Comparison of ENCODE assay signal across 11 mouse cellular contexts in the genomic region with DNA sequence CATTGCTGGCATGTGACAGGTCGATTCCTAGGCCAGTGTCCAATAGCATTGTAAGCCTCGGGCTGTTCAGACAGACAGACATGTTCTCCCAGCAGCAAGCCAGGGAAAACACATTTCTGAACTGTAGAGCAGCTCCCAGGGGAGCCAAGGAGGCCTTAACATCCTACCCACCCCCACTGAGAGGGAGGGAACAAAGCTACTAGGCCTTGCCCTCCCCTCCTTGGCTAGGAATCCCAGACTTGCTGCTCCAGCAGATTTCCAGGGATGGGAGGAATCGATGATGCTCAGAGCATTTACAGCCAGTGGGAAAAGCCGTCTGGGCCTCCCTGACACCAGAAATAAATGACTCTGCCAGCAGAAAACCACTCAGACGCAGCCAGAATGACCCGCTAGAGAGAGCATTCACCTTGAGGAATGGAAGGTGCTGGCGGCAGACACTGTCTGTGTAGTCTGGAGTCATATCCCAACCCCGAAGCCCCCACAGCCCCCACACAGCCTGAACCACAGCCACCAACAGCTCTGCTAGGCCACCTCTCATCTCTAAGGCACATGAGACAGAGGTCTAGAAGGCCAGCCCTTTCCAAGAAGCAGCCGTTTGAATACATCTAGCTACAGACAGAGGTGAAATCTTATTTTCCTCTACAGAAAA. TPM values are rescaled to one million over a fixed set of nuclear protein-coding genes. Genes with fewer than 3 reads are reported as not detected.
A peak's percentile ranks its signal among the peaks of the same experiment; 100 is the strongest.
DNase-seq lines count a peak whose midpoint lies in the region; ATAC-seq lines count a peak whose summit lies in the region.
"Had no signal": no experiment of that assay in that cellular context is flagged by ENCODE, and none has a peak within 500 bp of the region (broad histone marks: within the 10 kb centered on the region; RNA-seq: fewer than 3 reads in every experiment).

No protein-coding gene starts in this region.

- WGBS in kidney, embryonic 15.5 days = 36% methylated on average over 9 of the region's 9 CpGs
- WGBS in embryonic facial prominence, embryonic 14.5 days = 61% methylated on average over 9 of the region's 9 CpGs
- 44% methylated on average over 9 of the region's 9 CpGs for WGBS in neural tube, embryonic 14.5 days

- H3K4me2 ChIP-seq in kidney, embryonic 15.5 days = no peak overlapping the region
- H3K4me2 ChIP-seq in embryonic facial prominence, embryonic 14.5 days (ENCODE audit: low read depth, low read length) = no peak overlapping the region
- H3K4me2 ChIP-seq in neural tube, embryonic 14.5 days (ENCODE audit: low read depth, low read length) = no peak overlapping the region
- H3K4me2 ChIP-seq: liver, embryonic 13.5 days had no signal

- no peak for DNase-seq in kidney, adult 8-10 months
- peak; percentile 35 for DNase-seq in embryonic facial prominence, embryonic 14.5 days (ENCODE audit: low spot score)
- peak; percentile 5 to 20 for DNase-seq in kidney, postnatal 36 days
- DNase-seq in left cerebral cortex, postnatal 14 days (ENCODE audit: low spot score in 2 of 2) = no peak
- no peak for DNase-seq in spleen, postnatal 4 days (ENCODE audit: low spot score in 2 of 2)
- no peak for DNase-seq in spleen, postnatal 36 days (ENCODE audit: low spot score in 2 of 2)
- DNase-seq: liver, embryonic 13.5 days had no signal

- peak overlapping the region; percentile 52 for H3K27ac ChIP-seq in kidney, embryonic 15.5 days
- no peak overlapping the region for H3K27ac ChIP-seq in embryonic facial prominence, embryonic 14.5 days (replicated peaks; ENCODE audit: low read depth, low read length)
- peak overlapping the region; percentile 48 for H3K27ac ChIP-seq in neural tube, embryonic 14.5 days (ENCODE audit: low read depth, low read length)
- H3K27ac ChIP-seq: liver, embryonic 13.5 days had no signal

- no peak overlapping the region for H3K9ac ChIP-seq in kidney, embryonic 15.5 days
- no peak overlapping the region for H3K9ac ChIP-seq in embryonic facial prominence, embryonic 14.5 days (ENCODE audit: low read depth, low read length)
- no peak overlapping the region for H3K9ac ChIP-seq in neural tube, embryonic 14.5 days (replicated peaks; ENCODE audit: low read depth, low read length)
- H3K9ac ChIP-seq: liver, embryonic 13.5 days had no signal

- H3K4me3 ChIP-seq in kidney, embryonic 15.5 days (replicated peaks) = no peak overlapping the region
- H3K4me3 ChIP-seq in embryonic facial prominence, embryonic 14.5 days (ENCODE audit: low read depth, low read length) = no peak overlapping the region
- no peak overlapping the region for H3K4me3 ChIP-seq in neural tube, embryonic 14.5 days (ENCODE audit: low read depth, low read length)
- H3K4me3 ChIP-seq: liver, embryonic 13.5 days had no signal

- ATAC-seq in kidney, embryonic 15.5 days (replicated peaks; ENCODE audit: low FRiP score) = peak; percentile 67
- no peak for ATAC-seq in embryonic facial prominence, embryonic 14.5 days (ENCODE audit: low read depth)
- ATAC-seq in neural tube, embryonic 14.5 days (ENCODE audit: low read depth) = peak; percentile 51; the same call in 1 of the 2 replicates
- ATAC-seq: forebrain, embryonic 14.5 days had no signal

- no peaks in the 10 kb centered on the region for H3K27me3 ChIP-seq in kidney, embryonic 15.5 days
- no peaks in the 10 kb centered on the region for H3K27me3 ChIP-seq in embryonic facial prominence, embryonic 14.5 days (replicated peaks; ENCODE audit: control insufficient read depth, insufficient read depth, low read length)
- no peaks in the 10 kb centered on the region for H3K27me3 ChIP-seq in neural tube, embryonic 14.5 days (ENCODE audit: control insufficient read depth, insufficient read depth, low read length)
- H3K27me3 ChIP-seq: CH12.LX; liver, embryonic 13.5 days had no signal

- no peaks in the 10 kb centered on the region for H3K36me3 ChIP-seq in kidney, embryonic 15.5 days
- no peaks in the 10 kb centered on the region for H3K36me3 ChIP-seq in embryonic facial prominence, embryonic 14.5 days (ENCODE audit: control insufficient read depth, insufficient read depth, low read length)
- H3K36me3 ChIP-seq in neural tube, embryonic 14.5 days (ENCODE audit: control insufficient read depth, insufficient read depth, low read length) = no peaks in the 10 kb centered on the region
- H3K36me3 ChIP-seq: liver, embryonic 13.5 days had no signal

- intact Hi-C loops in left cerebral cortex, postnatal 14 days (cut with DNase I) = no loop called here

- peaks cover 20% of the 10 kb centered on the region for H3K4me1 ChIP-seq in kidney, embryonic 15.5 days
- no peaks in the 10 kb centered on the region; the same call in none of the 2 replicates for H3K4me1 ChIP-seq in embryonic facial prominence, embryonic 14.5 days (ENCODE audit: control insufficient read depth, insufficient read depth, low read length)
- H3K4me1 ChIP-seq in neural tube, embryonic 14.5 days (ENCODE audit: control insufficient read depth, insufficient read depth, low read length) = no peaks in the 10 kb centered on the region
- H3K4me1 ChIP-seq: liver, embryonic 13.5 days had no signal

- H3K9me3 ChIP-seq in kidney, embryonic 15.5 days (replicated peaks) = no peaks in the 10 kb centered on the region
- no peaks in the 10 kb centered on the region for H3K9me3 ChIP-seq in embryonic facial prominence, embryonic 14.5 days (ENCODE audit: control insufficient read depth, low read length)
- H3K9me3 ChIP-seq in neural tube, embryonic 14.5 days (ENCODE audit: control insufficient read depth, low read length) = no peaks in the 10 kb centered on the region
- H3K9me3 ChIP-seq: liver, embryonic 13.5 days had no signal

RNA-seq across cellular contexts. Expression of gene Adpgk, which starts 31.4 kb away (rescaled TPM):
- polyA plus RNA-seq in kidney, embryonic 15.5 days (2015; fragmentation: Nextera tagmentation; extraction: Ambion mirVana) = 38.5 and 39.2 TPM in 2 replicates
- 50.9 and 51.7 TPM in 2 replicates for polyA plus RNA-seq in embryonic facial prominence, embryonic 14.5 days (2014; fragmentation: Nextera tagmentation; extraction: Ambion mirVana)
- 22.1 and 28.8 TPM in 2 replicates for polyA plus RNA-seq in neural tube, embryonic 14.5 days (2014; fragmentation: Nextera tagmentation; extraction: Ambion mirVana)
- 10 to 100 TPM; 16.0 to 16.1 TPM for total RNA-seq in left cerebral cortex, postnatal 14 days (2021)

Comparison
In these comparisons a context has a peak if more than half of its experiments do, and no peak if none do; other contexts are left out.
1. DNase-seq: peak in embryonic facial prominence, embryonic 14.5 days (single experiment) and kidney, postnatal 36 days (2 of 2); none in kidney, adult 8-10 months (0 of 2), left cerebral cortex, postnatal 14 days (0 of 2), spleen, postnatal 4 days (0 of 2) and spleen, postnatal 36 days (0 of 2).